Mouse (Mus musculus): ENCODE measurements around the gene Padi2.

DNA sequence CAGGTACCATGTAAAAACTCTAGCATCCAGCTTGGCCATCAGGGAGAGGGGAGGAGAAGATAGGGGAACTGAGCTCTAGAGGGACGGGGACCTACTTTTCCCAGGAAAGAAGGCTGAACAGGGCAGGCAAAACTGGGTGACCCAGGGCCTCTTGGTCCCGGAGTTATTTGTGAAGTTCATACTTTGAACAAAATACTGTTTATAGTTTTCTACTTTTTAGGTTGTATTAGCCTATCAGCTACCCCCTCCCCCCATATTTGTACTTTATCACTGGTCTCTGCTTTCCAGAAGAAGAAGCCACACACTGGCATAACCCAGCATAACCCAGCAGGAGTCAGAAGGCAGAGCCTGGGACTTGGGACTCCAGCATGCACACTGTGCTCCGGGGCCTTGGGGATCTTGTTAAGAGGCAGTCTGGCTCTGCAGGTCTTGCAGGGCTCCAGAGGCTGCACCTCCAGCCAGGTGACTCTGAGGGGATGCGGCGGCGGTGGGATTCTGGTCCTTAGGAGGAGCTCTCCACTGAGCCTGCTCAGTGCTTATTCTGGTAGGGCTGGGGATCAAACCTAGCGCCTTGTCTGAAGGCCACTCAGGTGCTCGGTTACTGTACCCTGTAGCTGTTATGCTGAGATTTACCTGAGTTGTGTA lies 25.0 kb upstream of the Padi2 start:
- TF ChIP-seq USF1 (IDR thresholded peaks at IDR 0.05; ENCODE audit: low read depth, low read length): no peak
- no peak for TF ChIP-seq EP300 (IDR thresholded peaks at IDR 0.05; ENCODE audit: low read length)
- no peak for TF ChIP-seq CTCF (conservative IDR thresholded peaks at IDR 0.05 in 1 of 2, IDR thresholded peaks at IDR 0.05 in 1 of 2; ENCODE audit: low read depth in 2 of 2, low read length in 2 of 2)
- TF ChIP-seq ZC3H11A (IDR thresholded peaks at IDR 0.05; ENCODE audit: low read depth, low read length): no peak
- TF ChIP-seq POLR2A (IDR thresholded peaks at IDR 0.05; ENCODE audit: low read depth, low read length): no peak
- no peak for TF ChIP-seq MAX (IDR thresholded peaks at IDR 0.05; ENCODE audit: low read length)
- TF ChIP-seq RCOR1 (conservative IDR thresholded peaks at IDR 0.05; ENCODE audit: low read depth, low read length): no peak
- TF ChIP-seq PAX5 (IDR thresholded peaks at IDR 0.05; ENCODE audit: low read length): no peak
- TF ChIP-seq JUN (IDR thresholded peaks at IDR 0.05; ENCODE audit: insufficient read depth, low read depth, low read length): no peak
- TF ChIP-seq HCFC1 (IDR thresholded peaks at IDR 0.05; ENCODE audit: low read depth, low read length): no peak
- no peak for TF ChIP-seq JUND (conservative IDR thresholded peaks at IDR 0.05; ENCODE audit: low read depth, low read length)
- TF ChIP-seq POLR2AphosphoS2 (IDR thresholded peaks at IDR 0.05; ENCODE audit: low read depth, low read length): no peak

Data from CH12.LX (cell line).